Mouse (Mus musculus) brain, embryonic 18.5 days (tissue): ENCODE measurements around the gene Lgmn.

Experiments
- DNase-seq: peaks from one replicate; pipeline ENCODE4 v3.0.0-alpha.2; 2012; ENCODE audit warnings: low read depth, low spot score

Gene Lgmn

GRCm38 (mm10) chr12:102434107-102434506 lies 5.5 kb downstream of the Lgmn start:
- DNase-seq, result no peak

GRCm38 (mm10) chr12:102432238-102432637 lies 7.4 kb downstream of the Lgmn start:
- DNase-seq, result no peak

GRCm38 (mm10) chr12:102430228-102430627 lies 9.4 kb downstream of the Lgmn start:
- DNase-seq, result no peak

- no peak for DNase-seq
These were observed 10.0 kb downstream of the Lgmn start for GRCm38 (mm10) chr12:102429656-102430055.

- no peak for DNase-seq
These were observed 13.3 kb downstream of the Lgmn start for GRCm38 (mm10) chr12:102426285-102426684.

- no peak for DNase-seq
These were observed 14.5 kb downstream of the Lgmn start for GRCm38 (mm10) chr12:102425048-102425578.

GRCm38 (mm10) chr12:102424456-102424855 lies 15.2 kb downstream of the Lgmn start:
- no peak for DNase-seq

- no peak for DNase-seq
These were observed 16.0 kb downstream of the Lgmn start for GRCm38 (mm10) chr12:102423625-102424024.

- DNase-seq, result no peak
These were observed 16.8 kb downstream of the Lgmn start for GRCm38 (mm10) chr12:102422623-102423320.

GRCm38 (mm10) chr12:102422065-102422464 lies 17.5 kb downstream of the Lgmn start:
- DNase-seq, result no peak

GRCm38 (mm10) chr12:102420168-102420890 lies 19.3 kb downstream of the Lgmn start:
- no peak for DNase-seq

GRCm38 (mm10) chr12:102419544-102419943 lies 20.1 kb downstream of the Lgmn start:
- DNase-seq, result peak; percentile 32

GRCm38 (mm10) chr12:102417701-102418100 lies 21.9 kb downstream of the Lgmn start:
- no peak for DNase-seq

GRCm38 (mm10) chr12:102416955-102417510 lies 22.6 kb downstream of the Lgmn start:
- no peak for DNase-seq

- DNase-seq, result no peak
These were observed 23.2 kb downstream of the Lgmn start for GRCm38 (mm10) chr12:102416391-102416837.

GRCm38 (mm10) chr12:102414686-102415085 lies 24.9 kb downstream of the Lgmn start:
- no peak for DNase-seq

- DNase-seq, result no peak
These were observed 26.4 kb downstream of the Lgmn start for GRCm38 (mm10) chr12:102413171-102413570.

- no peak for DNase-seq
These were observed 41.0 kb downstream of the Lgmn start for GRCm38 (mm10) chr12:102398588-102398987.

GRCm38 (mm10) chr12:102395998-102396991 lies 43.3 kb downstream of the Lgmn start:
- DNase-seq, result no peak

- no peak for DNase-seq
These were observed 44.1 kb downstream of the Lgmn start for GRCm38 (mm10) chr12:102395537-102395936.

- no peak for DNase-seq
These were observed 45.1 kb downstream of the Lgmn start for GRCm38 (mm10) chr12:102394496-102394895.
